Mouse (Mus musculus): ENCODE data around the gene Dach1. TPM values are rescaled to one million over a fixed set of nuclear protein-coding genes. Genes with fewer than 3 reads are reported as not detected.

Gene Dach1
- total and polyA plus RNA-seq, 3 experiments = not detected

GRCm38 (mm10) chr14:98047670-98048069 is 121.9 kb downstream of the Dach1 start:
- H3K79me2 ChIP-seq (replicated peaks; ENCODE audit: control insufficient read depth, extremely low read depth, insufficient read depth, poor library complexity, severe bottlenecking) = no peaks in the 10 kb centered on the region
- no peak overlapping the region for H3K4me2 ChIP-seq (ENCODE audit: insufficient read depth, low read depth, poor library complexity, severe bottlenecking)
- TF ChIP-seq RAD21 (IDR thresholded peaks at IDR 0.05; ENCODE audit: low read depth, low read length) (no peak), SIN3A (IDR thresholded peaks at IDR 0.05; ENCODE audit: low read length) (no peak), HCFC1 (IDR thresholded peaks at IDR 0.05; ENCODE audit: low read depth, low read length) (no peak), MAFK (IDR thresholded peaks at IDR 0.05; ENCODE audit: insufficient replicate concordance, low read length) (no peak), CTCF (conservative IDR thresholded peaks at IDR 0.05 in 1 of 2, IDR thresholded peaks at IDR 0.05 in 1 of 2; ENCODE audit: low read depth in 2 of 2, low read length in 2 of 2) (no peak), NRF1 (IDR thresholded peaks at IDR 0.05; ENCODE audit: low read depth, low read length) (no peak), MAX (IDR thresholded peaks at IDR 0.05; ENCODE audit: low read length) (no peak), GABPA (IDR thresholded peaks at IDR 0.05; ENCODE audit: insufficient replicate concordance, low read depth, low read length) (no peak), TBP (conservative IDR thresholded peaks at IDR 0.05; ENCODE audit: low read depth, low read length) (no peak), KAT2A (IDR thresholded peaks at IDR 0.05; ENCODE audit: insufficient replicate concordance, low read length) (no peak), ETS1 (conservative IDR thresholded peaks at IDR 0.05; ENCODE audit: low read depth, low read length) (no peak), JUN (IDR thresholded peaks at IDR 0.05; ENCODE audit: insufficient read depth, low read depth, low read length) (no peak), ZC3H11A (IDR thresholded peaks at IDR 0.05; ENCODE audit: low read depth, low read length) (no peak), TCF12 (IDR thresholded peaks at IDR 0.05; ENCODE audit: low read depth, low read length) (no peak), ZMIZ1 (IDR thresholded peaks at IDR 0.05; ENCODE audit: low read depth, low read length) (no peak)
- H3K27me3 ChIP-seq (replicated peaks) = no peaks in the 10 kb centered on the region
- no peak overlapping the region for H3K9ac ChIP-seq (ENCODE audit: insufficient read depth, low read depth)
- no peak overlapping the region for H3K4me3 ChIP-seq (replicated peaks in 1 of 3; ENCODE audit: low read depth in 2 of 3, low read length in 2 of 3, poor library complexity in 1 of 3)
- dilution Hi-C loops (cut with MboI; ENCODE audit: extremely low pct_ligation_motif_present, extremely low pct_unique_long_range_greater_than_20kb, low sequenced_read_pairs) = no loop called here
- H3K9me3 ChIP-seq (replicated peaks; ENCODE audit: low read length) = peaks cover 22% of the 10 kb centered on the region
- H3K4me1 ChIP-seq (ENCODE audit: control insufficient read depth in 1 of 2, insufficient read depth in 2 of 2) = no peaks in the 10 kb centered on the region
- DNase-seq (ENCODE audit: extremely low read depth) = no peak
- H3K36me3 ChIP-seq (replicated peaks in 1 of 2; ENCODE audit: control insufficient read depth in 1 of 2, insufficient read depth in 1 of 2, low read length in 1 of 2) = no peaks in the 10 kb centered on the region
- no peak overlapping the region for H3K27ac ChIP-seq (ENCODE audit: insufficient read depth, low read depth)
- in situ Hi-C loops (cut with MboI; ENCODE audit: low pct_ligation_motif_present, low pct_unique_long_range_greater_than_20kb, low sequenced_read_pairs) = no loop called here

GRCm38 (mm10) chr14:98046960-98047359 is 122.6 kb downstream of the Dach1 start:
- Histone ChIP-seq H3K36me3 (replicated peaks in 1 of 2; ENCODE audit: control insufficient read depth in 1 of 2, insufficient read depth in 1 of 2, low read length in 1 of 2) (no peaks in the 10 kb centered on the region), H3K4me3 (replicated peaks in 1 of 3; ENCODE audit: low read depth in 2 of 3, low read length in 2 of 3, poor library complexity in 1 of 3) (no peak overlapping the region), H3K9ac (ENCODE audit: insufficient read depth, low read depth) (no peak overlapping the region), H3K27me3 (replicated peaks) (no peaks in the 10 kb centered on the region), H3K9me3 (replicated peaks; ENCODE audit: low read length) (peaks cover 17% of the 10 kb centered on the region), H3K4me2 (ENCODE audit: insufficient read depth, low read depth, poor library complexity, severe bottlenecking) (no peak overlapping the region), H3K79me2 (replicated peaks; ENCODE audit: control insufficient read depth, extremely low read depth, insufficient read depth, poor library complexity, severe bottlenecking) (no peaks in the 10 kb centered on the region), H3K4me1 (ENCODE audit: control insufficient read depth in 1 of 2, insufficient read depth in 2 of 2) (no peaks in the 10 kb centered on the region), H3K27ac (ENCODE audit: insufficient read depth, low read depth) (no peak overlapping the region)
- TF ChIP-seq POLR2A (IDR thresholded peaks at IDR 0.05; ENCODE audit: low read depth, low read length) (no peak), TBP (conservative IDR thresholded peaks at IDR 0.05; ENCODE audit: low read depth, low read length) (no peak), JUN (IDR thresholded peaks at IDR 0.05; ENCODE audit: insufficient read depth, low read depth, low read length) (no peak), KAT2A (IDR thresholded peaks at IDR 0.05; ENCODE audit: insufficient replicate concordance, low read length) (no peak), ZKSCAN1 (IDR thresholded peaks at IDR 0.05; ENCODE audit: borderline replicate concordance, low read depth, low read length) (no peak), ELF1 (IDR thresholded peaks at IDR 0.05; ENCODE audit: low read depth, low read length) (no peak), NELFE (IDR thresholded peaks at IDR 0.05; ENCODE audit: low read depth, low read length) (no peak), CTCF (conservative IDR thresholded peaks at IDR 0.05 in 1 of 2, IDR thresholded peaks at IDR 0.05 in 1 of 2; ENCODE audit: low read depth in 2 of 2, low read length in 2 of 2) (no peak), MEF2A (IDR thresholded peaks at IDR 0.05; ENCODE audit: borderline replicate concordance, low read depth, low read length) (no peak), HCFC1 (IDR thresholded peaks at IDR 0.05; ENCODE audit: low read depth, low read length) (no peak), MYC (IDR thresholded peaks at IDR 0.05; ENCODE audit: low read depth, low read length) (no peak), USF1 (IDR thresholded peaks at IDR 0.05; ENCODE audit: low read depth, low read length) (no peak), MAX (IDR thresholded peaks at IDR 0.05; ENCODE audit: low read length) (no peak), POLR2AphosphoS2 (IDR thresholded peaks at IDR 0.05; ENCODE audit: low read depth, low read length) (no peak), UBTF (IDR thresholded peaks at IDR 0.05; ENCODE audit: low read depth, low read length) (no peak), NRF1 (IDR thresholded peaks at IDR 0.05; ENCODE audit: low read depth, low read length) (no peak), SMC3 (IDR thresholded peaks at IDR 0.05; ENCODE audit: low read depth, low read length) (no peak)
- DNase-seq (ENCODE audit: extremely low read depth) = no peak
- in situ Hi-C loops (cut with MboI; ENCODE audit: low pct_ligation_motif_present, low pct_unique_long_range_greater_than_20kb, low sequenced_read_pairs) (no loop called here), dilution Hi-C loops (cut with MboI; ENCODE audit: extremely low pct_ligation_motif_present, extremely low pct_unique_long_range_greater_than_20kb, low sequenced_read_pairs) (no loop called here)
